Mouse (Mus musculus) forebrain, embryonic 11.5 days (tissue): ENCODE data around the gene Srrm2. TPM values are rescaled to one million over a fixed set of nuclear protein-coding genes. Genes with fewer than 3 reads are reported as not detected.

Experiments
- ATAC-seq: fragments of 200-750 bp; cut with Nextera tagmentation; replicated peaks from 2 replicates; pipeline ENCODE4 v1.8.0; 2017; ENCODE audit warnings: moderate TSS enrichment; ENCODE audit not compliant: low FRiP score
- DNase-seq: peaks from one replicate; pipeline ENCODE4 v3.0.0-alpha.2; 2017; ENCODE audit warnings: low spot score
- H3K27ac ChIP-seq: fragments of 300-500 bp; sonication (generic); 2 replicates; pipeline ENCODE4 v1.5.1; 2014; ENCODE audit warnings: low read depth, low read length
- H3K27me3 ChIP-seq: fragments of 300-500 bp; sonication (generic); 2 replicates; pipeline ENCODE4 v1.6.1; 2014; ENCODE audit warnings: mild to moderate bottlenecking, low read length, mixed read lengths; ENCODE audit not compliant: control insufficient read depth, insufficient read depth
- H3K36me3 ChIP-seq: fragments of 300-500 bp; sonication (generic); 2 replicates; pipeline ENCODE4 v1.6.1; 2014; ENCODE audit warnings: mild to moderate bottlenecking, low read length, moderate library complexity, mixed read lengths; ENCODE audit not compliant: control insufficient read depth, insufficient read depth
- H3K4me1 ChIP-seq: fragments of 300-500 bp; sonication (generic); replicated peaks from 2 replicates; pipeline ENCODE4 v1.6.1; 2014; ENCODE audit warnings: low read length, mixed read lengths; ENCODE audit not compliant: control insufficient read depth, insufficient read depth
- H3K4me2 ChIP-seq: fragments of 300-500 bp; sonication (generic); 2 replicates; pipeline ENCODE4 v1.6.1; 2014; ENCODE audit warnings: low read depth, mild to moderate bottlenecking, low read length, moderate library complexity, mixed read lengths; ENCODE audit not compliant: severe bottlenecking
- H3K4me3 ChIP-seq: fragments of 300-500 bp; sonication (generic); 2 replicates; pipeline ENCODE4 v1.5.1; 2014; ENCODE audit warnings: low read depth, low read length
- H3K9ac ChIP-seq: fragments of 300-500 bp; sonication (generic); 2 replicates; pipeline ENCODE4 v1.6.1; 2014; ENCODE audit warnings: low read length
- H3K9me3 ChIP-seq: fragments of 300-500 bp; sonication (generic); 2 replicates; pipeline ENCODE4 v1.6.1; 2016; ENCODE audit warnings: low read length, mixed read lengths; ENCODE audit not compliant: control insufficient read depth
- WGBS: fragments of 180-500 bp; shearing (Covaris S2); extraction: QIAGEN DNeasy Blood & Tissue Kit; methylation state at CpG from one replicate; pipeline ENCODE4 v1.1.7; 2014; 5-methylcytosine and 5-hydroxymethylcytosine counted together
- polyA plus RNA-seq: library from polyadenylated mRNA; unstranded; fragments of >200 nt; fragmentation: Nextera tagmentation; extraction: Ambion mirVana; gene quantifications from 2 replicates; pipeline ENCODE4 v1.2.1, GENCODE M21; 2014

Gene Srrm2
- polyA plus RNA-seq, 1 experiment from 2014 or later: 541 TPM

GRCm38 (mm10) chr17:23745301-23746251 is 44.8 kb upstream of the Srrm2 start, which contains the start of gene Kremen2:
TSS of gene Kremen2 (minus strand) at chr17:23745833.
- ATAC-seq: no peak

DNA sequence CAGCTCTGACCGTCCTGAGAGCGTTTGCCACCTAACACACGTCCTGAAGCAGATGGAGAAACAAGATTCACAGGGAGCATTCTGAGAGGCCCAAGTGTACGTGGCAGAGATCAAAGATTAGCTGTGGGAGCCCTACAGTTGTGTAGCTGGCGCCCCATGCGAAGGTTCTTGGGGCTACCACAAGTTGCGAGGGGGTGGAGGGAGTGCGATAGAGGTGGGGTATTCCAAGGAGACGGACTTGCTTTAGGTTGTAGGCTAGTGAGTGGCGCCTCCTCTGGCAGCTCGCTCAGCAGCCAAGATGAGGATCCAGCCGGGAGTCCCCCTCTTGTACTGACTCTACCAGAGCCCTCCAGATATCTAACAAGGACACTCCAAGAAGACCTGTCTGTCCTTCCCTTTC is 44.0 kb upstream of the Srrm2 start:
- no peak overlapping the region for H3K27ac ChIP-seq
- ATAC-seq (no peak), DNase-seq (no peak)
- no peaks in the 10 kb centered on the region for H3K9me3 ChIP-seq
- H3K4me2 ChIP-seq: peak overlapping the region; percentile 61; the same call in 1 of the 2 replicates
- peaks cover 52% of the 10 kb centered on the region for H3K27me3 ChIP-seq
- peak overlapping the region; percentile 25 for H3K4me3 ChIP-seq
- 1% methylated on average over 12 of the region's 12 CpGs for WGBS
- H3K36me3 ChIP-seq: no peaks in the 10 kb centered on the region
- no peak overlapping the region for H3K9ac ChIP-seq
- H3K4me1 ChIP-seq: peaks cover 18% of the 10 kb centered on the region

More at GRCm38 (mm10) chr17:23745301-23746251, 44.8 kb upstream of the Srrm2 start, which contains the start of gene Kremen2:
- H3K27me3 ChIP-seq: peaks cover 59% of the 10 kb centered on the region
- peak within 1 kb of the TSS; percentile 50 for H3K9ac ChIP-seq
- under 1% methylated on average over 37 of the region's 45 CpGs for WGBS
- peak within 1 kb of the TSS; percentile 25 for H3K4me3 ChIP-seq
- H3K4me2 ChIP-seq: peak within 1 kb of the TSS; percentile 61
- no peaks in the 10 kb centered on the region for H3K36me3 ChIP-seq
- DNase-seq: no peak
- peaks cover 18% of the 10 kb centered on the region for H3K4me1 ChIP-seq
- no peaks in the 10 kb centered on the region for H3K9me3 ChIP-seq
- H3K27ac ChIP-seq: no peak within 1 kb of the TSS

DNA sequence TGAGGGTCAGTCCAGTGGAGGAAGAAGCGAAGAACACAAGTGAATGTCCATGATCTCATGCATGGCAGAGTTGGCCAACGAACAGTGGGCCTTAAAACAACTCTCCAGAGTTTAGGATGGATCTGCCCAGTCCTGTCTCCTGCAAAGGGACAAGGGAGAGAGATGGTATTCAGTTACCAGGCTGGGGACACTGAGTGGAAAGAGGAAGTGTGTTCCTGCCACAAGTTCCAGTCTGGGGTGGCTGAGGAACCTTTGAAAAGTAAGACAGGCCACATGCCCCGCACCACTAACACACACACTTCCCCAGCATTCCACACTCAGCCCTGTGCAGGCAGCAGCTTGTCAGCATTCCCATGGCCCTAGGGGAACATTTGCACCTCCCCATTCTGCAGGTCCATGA is 43.6 kb upstream of the Srrm2 start:
- 85% methylated on average over 3 of the region's 3 CpGs for WGBS
- H3K9me3 ChIP-seq: no peaks in the 10 kb centered on the region
- no peak overlapping the region for H3K9ac ChIP-seq
- no peak for ATAC-seq
- peaks cover 18% of the 10 kb centered on the region for H3K4me1 ChIP-seq
- no peak for DNase-seq
- peaks cover 47% of the 10 kb centered on the region for H3K27me3 ChIP-seq
- no peak overlapping the region for H3K27ac ChIP-seq
- H3K4me3 ChIP-seq: no peak overlapping the region
- no peak overlapping the region for H3K4me2 ChIP-seq
- no peaks in the 10 kb centered on the region; the same call in 1 of the 2 replicates for H3K36me3 ChIP-seq

DNA sequence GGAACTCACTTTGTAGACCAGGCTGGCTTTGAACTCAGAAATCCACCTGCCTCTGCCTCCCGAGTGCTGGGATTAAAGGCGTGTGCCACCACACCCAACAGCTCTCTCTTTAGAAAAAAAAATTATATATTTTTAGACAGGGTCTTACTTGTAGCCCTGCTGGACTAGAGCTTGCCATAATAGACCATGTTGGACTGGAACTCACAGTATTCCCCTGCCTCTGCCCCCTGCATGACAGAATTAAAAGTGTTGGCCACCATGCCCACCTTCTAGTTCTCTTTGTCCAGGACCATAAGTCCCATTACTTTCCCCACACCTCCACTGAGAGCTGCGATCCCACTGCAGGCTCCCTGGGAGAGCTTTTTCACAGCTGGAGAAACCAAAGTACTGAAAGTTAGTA is 42.9 kb upstream of the Srrm2 start:
- Histone ChIP-seq H3K4me2 (no peak overlapping the region), H3K36me3 (no peaks in the 10 kb centered on the region; the same call in 1 of the 2 replicates), H3K27me3 (peaks cover 40% of the 10 kb centered on the region), H3K4me3 (no peak overlapping the region), H3K9ac (no peak overlapping the region), H3K27ac (no peak overlapping the region), H3K9me3 (no peaks in the 10 kb centered on the region), H3K4me1 (peaks cover 14% of the 10 kb centered on the region)
- no peak for DNase-seq
- no peak for ATAC-seq
- WGBS: 80% methylated on average over 3 of the region's 3 CpGs

GRCm38 (mm10) chr17:23748026-23748425 is 42.3 kb upstream of the Srrm2 start:
- peaks cover 13% of the 10 kb centered on the region for H3K4me1 ChIP-seq
- H3K9me3 ChIP-seq: no peaks in the 10 kb centered on the region
- ATAC-seq (0 out of 2 replicates have a peak, but pooled peaks have one; percentile 16), DNase-seq (no peak)
- WGBS: 47% methylated on average over 6 of the region's 6 CpGs
- H3K27ac ChIP-seq: no peak overlapping the region
- H3K4me3 ChIP-seq: no peak overlapping the region
- H3K4me2 ChIP-seq: no peak overlapping the region
- peaks cover 35% of the 10 kb centered on the region for H3K27me3 ChIP-seq
- no peak overlapping the region for H3K9ac ChIP-seq
- H3K36me3 ChIP-seq: peaks cover 4% of the 10 kb centered on the region; the same call in 1 of the 2 replicates

DNA sequence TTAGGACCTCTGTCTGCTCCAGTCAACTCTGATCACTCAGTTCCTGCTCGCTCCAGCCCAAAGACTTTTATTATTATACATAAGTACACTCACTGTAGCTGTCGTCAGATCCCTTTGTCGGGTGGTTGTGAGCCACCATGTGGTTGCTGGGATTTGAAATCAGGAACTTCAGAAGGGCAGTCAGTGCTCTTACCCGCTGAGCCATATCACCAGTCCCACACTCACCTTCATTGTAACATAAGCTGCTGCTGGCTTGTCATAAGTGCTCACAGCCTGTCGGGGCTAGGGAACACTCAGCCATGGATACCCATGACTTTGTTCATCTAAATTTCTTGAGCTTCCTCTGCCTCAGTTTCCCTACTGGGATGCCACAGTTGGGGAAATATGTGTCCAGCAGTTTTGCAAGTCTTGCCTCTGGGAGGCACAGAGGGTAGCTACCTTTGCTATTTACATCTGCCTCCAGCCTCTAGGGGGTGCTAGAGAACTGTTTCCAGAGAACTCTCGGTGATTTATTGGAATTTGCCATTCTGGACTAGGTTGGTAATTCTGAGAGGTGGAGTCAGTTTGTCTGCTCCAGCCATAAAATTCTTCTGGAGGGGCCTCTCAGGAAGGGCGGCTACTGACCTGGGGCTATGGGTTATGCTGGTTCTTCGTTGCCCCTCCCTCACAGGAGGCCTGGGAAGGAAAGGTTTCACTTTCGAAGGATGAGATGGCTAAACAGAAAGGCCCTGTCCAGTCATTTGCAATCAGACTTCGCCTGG is 41.5 kb upstream of the Srrm2 start:
- Histone ChIP-seq H3K36me3 (peaks cover 6% of the 10 kb centered on the region; the same call in 1 of the 2 replicates), H3K27ac (no peak overlapping the region), H3K4me3 (no peak overlapping the region), H3K4me1 (peaks cover 13% of the 10 kb centered on the region), H3K4me2 (no peak overlapping the region), H3K9me3 (no peaks in the 10 kb centered on the region), H3K27me3 (peaks cover 27% of the 10 kb centered on the region), H3K9ac (no peak overlapping the region)
- WGBS: 43% methylated on average over 10 of the region's 10 CpGs
- ATAC-seq (no peak), DNase-seq (no peak)

- Histone ChIP-seq H3K9ac (no peak overlapping the region), H3K4me1 (peaks cover 10% of the 10 kb centered on the region), H3K27ac (no peak overlapping the region), H3K27me3 (peaks cover 19% of the 10 kb centered on the region), H3K36me3 (peaks cover 6% of the 10 kb centered on the region; the same call in 1 of the 2 replicates), H3K4me3 (no peak overlapping the region), H3K9me3 (no peaks in the 10 kb centered on the region), H3K4me2 (no peak overlapping the region)
- ATAC-seq (no peak), DNase-seq (no peak)
- WGBS: 80% methylated on average over 11 of the region's 11 CpGs
Measured at GRCm38 (mm10) chr17:23749400-23750191, 40.7 kb upstream of the Srrm2 start.

DNA sequence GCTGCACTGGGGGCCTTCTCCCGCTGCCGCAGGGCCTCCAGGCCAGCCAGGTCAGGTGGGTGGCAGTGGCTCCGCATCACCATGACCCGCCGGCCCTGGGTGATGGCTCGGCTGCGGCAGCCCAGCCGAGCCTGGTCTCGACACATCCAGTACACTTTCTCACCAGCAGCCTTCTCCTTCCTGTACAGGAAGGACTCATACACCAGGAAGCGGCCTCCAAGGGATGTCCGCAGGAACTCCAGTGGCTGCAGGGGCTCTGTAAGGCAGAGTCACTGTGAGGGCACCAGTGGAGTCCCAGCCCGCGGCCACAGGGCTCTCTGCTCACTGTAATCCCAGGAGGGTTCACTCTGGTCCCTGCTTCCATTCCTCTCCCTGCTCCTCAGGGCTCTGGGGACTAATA is 34.6 kb upstream of the Srrm2 start:
- DNase-seq (no peak), ATAC-seq (no peak)
- Histone ChIP-seq H3K9me3 (no peaks in the 10 kb centered on the region), H3K27me3 (no peaks in the 10 kb centered on the region), H3K4me3 (no peak overlapping the region), H3K4me2 (no peak overlapping the region), H3K36me3 (peaks cover 32% of the 10 kb centered on the region), H3K27ac (no peak overlapping the region), H3K9ac (no peak overlapping the region), H3K4me1 (no peaks in the 10 kb centered on the region)
- 96% methylated on average over 13 of the region's 13 CpGs for WGBS
